ENCODE assay signal across 22 mouse cellular contexts in the genomic region with DNA sequence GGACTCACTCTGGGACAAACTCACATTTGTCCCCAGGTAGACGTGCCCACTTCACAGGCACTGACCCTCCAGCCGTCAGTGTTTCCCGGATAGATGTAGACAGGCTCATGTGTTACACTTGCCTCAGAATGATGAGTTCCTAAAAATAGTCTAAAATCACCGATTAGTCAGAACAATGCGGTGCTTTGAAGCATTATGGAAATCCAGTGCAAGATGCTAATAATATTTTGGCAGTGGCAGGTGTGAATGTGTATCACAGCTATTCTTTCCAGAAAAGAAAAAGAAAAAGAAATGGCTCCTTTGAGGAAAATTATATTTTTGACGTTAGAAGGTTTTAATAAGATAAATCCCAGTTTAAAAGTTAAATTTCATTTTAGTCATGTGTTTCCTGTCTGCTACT.
DNase-seq lines count a peak whose midpoint lies in the region; ATAC-seq and TF ChIP-seq lines count a peak whose summit lies in the region.
"Had no signal": no experiment of that assay in that cellular context is flagged by ENCODE, and none has a peak within 500 bp of the region (broad histone marks: within the 10 kb centered on the region; RNA-seq: fewer than 3 reads in every experiment).

No protein-coding gene starts in this region.

- 75% methylated on average over 6 of the region's 6 CpGs for WGBS in forebrain, embryonic 15.5 days
- WGBS in forebrain, embryonic 12.5 days = 86% methylated on average over 6 of the region's 6 CpGs
- WGBS in hindbrain, postnatal 0 days = 76% methylated on average over 6 of the region's 6 CpGs
- 89% methylated on average over 6 of the region's 6 CpGs for WGBS in hindbrain, embryonic 12.5 days

- 0 out of 2 replicates have a peak, but pooled peaks have one; percentile 43 for ATAC-seq in forebrain, embryonic 15.5 days (replicated peaks)
- no peak for ATAC-seq in forebrain, embryonic 12.5 days (ENCODE audit: low FRiP score)
- no peak for ATAC-seq in hindbrain, postnatal 0 days
- no peak for ATAC-seq in hindbrain, embryonic 12.5 days (ENCODE audit: low FRiP score)
- ATAC-seq: forebrain, embryonic 14.5 days; hindbrain, embryonic 16.5 days; inflammation-experienced regulatory T-cells, adult 6 months; intestine, embryonic 16.5 days; Patski had no signal

- H3K4me3 ChIP-seq in forebrain, embryonic 15.5 days = no peak overlapping the region
- no peak overlapping the region for H3K4me3 ChIP-seq in forebrain, embryonic 12.5 days (replicated peaks)
- H3K4me3 ChIP-seq in hindbrain, postnatal 0 days (ENCODE audit: low read length) = no peak overlapping the region
- H3K4me3 ChIP-seq in hindbrain, embryonic 12.5 days = no peak overlapping the region
- H3K4me3 ChIP-seq: embryonic facial prominence, embryonic 12.5 days; embryonic facial prominence, embryonic 15.5 days; gastrocnemius, adult 2 months; hindbrain, embryonic 13.5 days had no signal

- DNase-seq in hindbrain, postnatal 0 days (ENCODE audit: low spot score) = no peak
- peak; percentile 11 for DNase-seq in right cerebral cortex, adult 18-20 months
- DNase-seq in right cerebral cortex, postnatal 25 days = no peak
- DNase-seq: adrenal gland, postnatal 10 days; cerebellum, adult 11 months; cerebellum, adult 9-11 months; cerebellum, postnatal 25 days; gastrocnemius, adult 2 months; gastrocnemius, postnatal 14 days had no signal

- TF ChIP-seq CTCF in hindbrain, postnatal 0 days (IDR thresholded peaks at IDR 0.05; ENCODE audit: low read depth) = no peak

- H3K36me3 ChIP-seq in forebrain, embryonic 15.5 days = 0 out of 2 replicates have a peak, but pooled peaks cover 3% of the 10 kb centered on the region
- H3K36me3 ChIP-seq in forebrain, embryonic 12.5 days (replicated peaks) = no peaks in the 10 kb centered on the region
- H3K36me3 ChIP-seq in hindbrain, postnatal 0 days (ENCODE audit: insufficient read depth, low read length) = no peaks in the 10 kb centered on the region
- no peaks in the 10 kb centered on the region for H3K36me3 ChIP-seq in hindbrain, embryonic 12.5 days
- H3K36me3 ChIP-seq: embryonic facial prominence, embryonic 12.5 days; embryonic facial prominence, embryonic 15.5 days; G1E had no signal

- H3K9ac ChIP-seq in forebrain, embryonic 15.5 days (replicated peaks) = no peak overlapping the region
- no peak overlapping the region for H3K9ac ChIP-seq in forebrain, embryonic 12.5 days
- H3K9ac ChIP-seq in hindbrain, postnatal 0 days (replicated peaks; ENCODE audit: low read length) = no peak overlapping the region
- no peak overlapping the region for H3K9ac ChIP-seq in hindbrain, embryonic 12.5 days
- H3K9ac ChIP-seq: embryonic facial prominence, embryonic 12.5 days; embryonic facial prominence, embryonic 15.5 days; hindbrain, embryonic 13.5 days had no signal

- H3K27ac ChIP-seq in forebrain, embryonic 15.5 days (replicated peaks) = peak overlapping the region; percentile 4; the same call in 1 of the 2 replicates
- no peak overlapping the region for H3K27ac ChIP-seq in forebrain, embryonic 12.5 days
- 0 out of 2 replicates have a peak overlapping the region, but pooled peaks have one; percentile 4 for H3K27ac ChIP-seq in hindbrain, postnatal 0 days
- no peak overlapping the region for H3K27ac ChIP-seq in hindbrain, embryonic 12.5 days
- H3K27ac ChIP-seq: embryonic facial prominence, embryonic 12.5 days; embryonic facial prominence, embryonic 15.5 days; gastrocnemius, adult 2 months; hindbrain, embryonic 13.5 days had no signal

- H3K4me2 ChIP-seq in forebrain, embryonic 15.5 days (replicated peaks) = no peak overlapping the region
- H3K4me2 ChIP-seq in forebrain, embryonic 12.5 days = no peak overlapping the region
- no peak overlapping the region for H3K4me2 ChIP-seq in hindbrain, postnatal 0 days (ENCODE audit: low read depth, low read length)
- no peak overlapping the region for H3K4me2 ChIP-seq in hindbrain, embryonic 12.5 days (replicated peaks)
- H3K4me2 ChIP-seq: embryonic facial prominence, embryonic 12.5 days; embryonic facial prominence, embryonic 15.5 days; heart, embryonic 11.5 days; hindbrain, embryonic 13.5 days had no signal

- H3K9me3 ChIP-seq in forebrain, embryonic 15.5 days = no peaks in the 10 kb centered on the region
- H3K9me3 ChIP-seq in forebrain, embryonic 12.5 days = no peaks in the 10 kb centered on the region
- no peaks in the 10 kb centered on the region for H3K9me3 ChIP-seq in hindbrain, postnatal 0 days (ENCODE audit: low read length)
- no peaks in the 10 kb centered on the region for H3K9me3 ChIP-seq in hindbrain, embryonic 12.5 days (replicated peaks)
- H3K9me3 ChIP-seq: embryonic facial prominence, embryonic 12.5 days; embryonic facial prominence, embryonic 15.5 days; hindbrain, embryonic 13.5 days had no signal

- H3K4me1 ChIP-seq in forebrain, embryonic 15.5 days = no peaks in the 10 kb centered on the region
- no peaks in the 10 kb centered on the region for H3K4me1 ChIP-seq in forebrain, embryonic 12.5 days
- H3K4me1 ChIP-seq in hindbrain, postnatal 0 days (ENCODE audit: insufficient read depth, low read length) = no peaks in the 10 kb centered on the region
- no peaks in the 10 kb centered on the region for H3K4me1 ChIP-seq in hindbrain, embryonic 12.5 days
- H3K4me1 ChIP-seq: embryonic facial prominence, embryonic 12.5 days; embryonic facial prominence, embryonic 15.5 days; hindbrain, embryonic 13.5 days had no signal

- H3K27me3 ChIP-seq in forebrain, embryonic 15.5 days = no peaks in the 10 kb centered on the region
- H3K27me3 ChIP-seq in forebrain, embryonic 12.5 days = no peaks in the 10 kb centered on the region
- H3K27me3 ChIP-seq in hindbrain, postnatal 0 days (ENCODE audit: insufficient read depth, low read length) = no peaks in the 10 kb centered on the region
- H3K27me3 ChIP-seq in hindbrain, embryonic 12.5 days = no peaks in the 10 kb centered on the region
- H3K27me3 ChIP-seq: embryonic facial prominence, embryonic 12.5 days; embryonic facial prominence, embryonic 15.5 days; hindbrain, embryonic 13.5 days had no signal

Comparison
In these comparisons a context has a peak if more than half of its experiments do, and no peak if none do; other contexts are left out.
1. H3K27ac ChIP-seq: peak in forebrain, embryonic 15.5 days (single experiment) and hindbrain, postnatal 0 days (single experiment); none in forebrain, embryonic 12.5 days (single experiment) and hindbrain, embryonic 12.5 days (single experiment).